Mouse (Mus musculus): ENCODE data around the gene Hacd2.

DNA sequence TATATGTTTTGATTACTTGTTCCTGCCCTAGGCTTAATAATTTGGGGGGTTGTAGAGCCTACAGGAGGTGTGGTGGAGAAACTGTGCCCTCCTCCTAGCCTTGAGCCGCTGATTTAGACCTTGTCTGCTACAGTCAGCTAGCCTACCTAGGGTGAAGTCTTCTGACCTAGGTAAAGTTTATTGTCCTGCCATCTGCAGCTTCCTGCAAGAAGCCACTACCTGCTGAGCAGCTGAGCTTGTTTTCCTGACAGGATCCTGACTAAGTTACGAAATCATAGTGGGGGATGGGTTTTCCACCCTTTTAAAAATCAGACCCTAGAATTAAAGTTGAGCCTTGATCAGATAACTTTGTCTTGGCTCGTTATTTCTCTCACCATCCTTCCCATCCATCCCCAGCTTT, 5.7 kb upstream of the Hacd2 start:
- TF ChIP-seq CTCF (IDR thresholded peaks at IDR 0.05; ENCODE audit: low read depth, low read length) (no peak), POLR2A (IDR thresholded peaks at IDR 0.05; ENCODE audit: insufficient read depth, low read length) (no peak)

All from ES-Bruce4 (cell line).